Mouse (Mus musculus): ENCODE results near the gene Adamts6. TPM values are rescaled to one million over a fixed set of nuclear protein-coding genes. Genes with fewer than 3 reads are reported as not detected.

Adamts6 gene
- polyA plus RNA-seq (2015; fragmentation: Nextera tagmentation; extraction: Ambion mirVana), result 1.2 and 1.8 TPM in 2 replicates

GRCm38 (mm10) chr13:104287366-104288225, at the start of gene Adamts6:
Gene Adamts6 (plus strand): TSS chr13:104287835.
- Histone ChIP-seq H3K27ac (ENCODE audit: low read depth, low read length) (peak within 1 kb of the TSS; percentile 77), H3K9me3 (ENCODE audit: control insufficient read depth, low read length) (no peaks in the 10 kb centered on the region), H3K27me3 (replicated peaks; ENCODE audit: control insufficient read depth, insufficient read depth, low read length) (no peaks in the 10 kb centered on the region), H3K4me1 (ENCODE audit: control insufficient read depth, insufficient read depth, low read depth, low read length) (peaks cover 13% of the 10 kb centered on the region), H3K9ac (ENCODE audit: low read depth, low read length) (peak within 1 kb of the TSS; percentile 53), H3K36me3 (ENCODE audit: control insufficient read depth, insufficient read depth, low read length) (no peaks in the 10 kb centered on the region), H3K4me3 (ENCODE audit: low read length) (peak within 1 kb of the TSS; percentile 42), H3K4me2 (ENCODE audit: low read length) (peak within 1 kb of the TSS; percentile 82)
- ATAC-seq, result no peak
- WGBS, result under 1% methylated on average over 23 of the region's 23 CpGs

GRCm38 (mm10) chr13:104258997-104259396, 28.6 kb upstream of the Adamts6 start:
- H3K4me1 ChIP-seq (ENCODE audit: control insufficient read depth, insufficient read depth, low read depth, low read length), result no peaks in the 10 kb centered on the region
- no peak overlapping the region for H3K4me3 ChIP-seq (ENCODE audit: low read length)
- no peaks in the 10 kb centered on the region for H3K36me3 ChIP-seq (ENCODE audit: control insufficient read depth, insufficient read depth, low read length)
- no peaks in the 10 kb centered on the region for H3K9me3 ChIP-seq (ENCODE audit: control insufficient read depth, low read length)
- 94% methylated on average over 3 of the region's 3 CpGs for WGBS
- H3K4me2 ChIP-seq (ENCODE audit: low read length), result no peak overlapping the region
- no peak for ATAC-seq
- no peak overlapping the region for H3K9ac ChIP-seq (ENCODE audit: low read depth, low read length)
- no peaks in the 10 kb centered on the region for H3K27me3 ChIP-seq (replicated peaks; ENCODE audit: control insufficient read depth, insufficient read depth, low read length)
- no peak overlapping the region for H3K27ac ChIP-seq (ENCODE audit: low read depth, low read length)

DNA sequence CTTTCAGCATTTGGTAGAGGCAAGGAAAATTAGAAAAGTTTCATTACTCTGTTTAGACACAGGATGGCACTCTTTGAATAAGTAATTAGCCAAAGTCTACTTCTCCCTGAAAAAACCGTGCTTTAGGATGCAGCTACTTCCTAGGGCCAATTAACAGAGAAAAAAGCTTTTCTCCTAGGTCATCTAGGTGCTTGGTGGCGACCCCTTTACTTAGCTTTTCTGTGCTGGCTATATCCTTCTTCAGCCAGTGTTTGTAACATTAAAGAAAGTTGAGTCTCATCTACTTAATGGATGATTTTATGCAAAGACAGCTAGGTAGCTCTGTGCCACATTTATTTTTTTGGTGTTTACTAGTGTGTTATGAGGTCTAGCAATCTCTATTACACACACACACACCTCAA, 2.6 kb upstream of the Adamts6 start:
- Histone ChIP-seq H3K4me3 (ENCODE audit: low read length) (no peak overlapping the region), H3K4me1 (ENCODE audit: control insufficient read depth, insufficient read depth, low read depth, low read length) (peaks cover 13% of the 10 kb centered on the region)
- 1% methylated on average over 2 of the region's 2 CpGs for WGBS

GRCm38 (mm10) chr13:104285737-104286311, 1.8 kb upstream of the Adamts6 start:
- no peak for ATAC-seq
- Histone ChIP-seq H3K27me3 (replicated peaks; ENCODE audit: control insufficient read depth, insufficient read depth, low read length) (no peaks in the 10 kb centered on the region), H3K4me3 (ENCODE audit: low read length) (peak overlapping the region; percentile 42), H3K4me1 (ENCODE audit: control insufficient read depth, insufficient read depth, low read depth, low read length) (peaks cover 13% of the 10 kb centered on the region), H3K9ac (ENCODE audit: low read depth, low read length) (peak overlapping the region; percentile 57), H3K4me2 (ENCODE audit: low read length) (peak overlapping the region; percentile 82), H3K36me3 (ENCODE audit: control insufficient read depth, insufficient read depth, low read length) (no peaks in the 10 kb centered on the region), H3K27ac (ENCODE audit: low read depth, low read length) (peak overlapping the region; percentile 77), H3K9me3 (ENCODE audit: control insufficient read depth, low read length) (no peaks in the 10 kb centered on the region)
- WGBS, result under 1% methylated on average over 10 of the region's 10 CpGs

More for the DNA sequence above, 2.6 kb upstream of the Adamts6 start:
- Histone ChIP-seq H3K36me3 (ENCODE audit: control insufficient read depth, insufficient read depth, low read length) (no peaks in the 10 kb centered on the region), H3K27me3 (replicated peaks; ENCODE audit: control insufficient read depth, insufficient read depth, low read length) (no peaks in the 10 kb centered on the region), H3K4me2 (ENCODE audit: low read length) (peak overlapping the region; percentile 82), H3K9ac (ENCODE audit: low read depth, low read length) (no peak overlapping the region), H3K27ac (ENCODE audit: low read depth, low read length) (no peak overlapping the region), H3K9me3 (ENCODE audit: control insufficient read depth, low read length) (no peaks in the 10 kb centered on the region)
- peak; percentile 24; the same call in 1 of the 2 replicates for ATAC-seq

DNA sequence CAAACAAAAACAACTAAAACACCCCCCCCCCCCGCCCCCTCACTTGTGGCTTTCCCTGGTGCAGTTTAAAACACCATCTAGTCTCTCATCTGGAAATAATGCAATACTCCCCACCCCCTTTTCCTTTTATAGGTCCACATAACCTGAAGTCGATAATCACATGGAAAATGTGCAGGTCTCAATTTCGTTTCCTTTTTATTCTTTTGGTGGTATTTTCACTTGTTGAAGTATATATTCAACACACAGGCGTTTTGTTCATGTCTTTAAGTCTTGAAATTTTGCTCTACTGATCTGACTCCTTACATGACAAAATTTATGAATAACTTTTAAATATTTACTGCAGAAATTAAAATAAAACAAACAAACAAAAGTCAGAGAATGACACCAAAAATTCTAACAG, 1.3 kb upstream of the Adamts6 start:
- peak overlapping the region; percentile 82 for H3K4me2 ChIP-seq (ENCODE audit: low read length)
- peak overlapping the region; percentile 57 for H3K9ac ChIP-seq (ENCODE audit: low read depth, low read length)
- H3K36me3 ChIP-seq (ENCODE audit: control insufficient read depth, insufficient read depth, low read length), result no peaks in the 10 kb centered on the region
- H3K27me3 ChIP-seq (replicated peaks; ENCODE audit: control insufficient read depth, insufficient read depth, low read length), result no peaks in the 10 kb centered on the region
- peaks cover 13% of the 10 kb centered on the region for H3K4me1 ChIP-seq (ENCODE audit: control insufficient read depth, insufficient read depth, low read depth, low read length)
- peak overlapping the region; percentile 42 for H3K4me3 ChIP-seq (ENCODE audit: low read length)
- 3% methylated on average over 4 of the region's 4 CpGs for WGBS
- H3K27ac ChIP-seq (ENCODE audit: low read depth, low read length), result peak overlapping the region; percentile 77
- ATAC-seq, result no peak
- H3K9me3 ChIP-seq (ENCODE audit: control insufficient read depth, low read length), result no peaks in the 10 kb centered on the region

DNA sequence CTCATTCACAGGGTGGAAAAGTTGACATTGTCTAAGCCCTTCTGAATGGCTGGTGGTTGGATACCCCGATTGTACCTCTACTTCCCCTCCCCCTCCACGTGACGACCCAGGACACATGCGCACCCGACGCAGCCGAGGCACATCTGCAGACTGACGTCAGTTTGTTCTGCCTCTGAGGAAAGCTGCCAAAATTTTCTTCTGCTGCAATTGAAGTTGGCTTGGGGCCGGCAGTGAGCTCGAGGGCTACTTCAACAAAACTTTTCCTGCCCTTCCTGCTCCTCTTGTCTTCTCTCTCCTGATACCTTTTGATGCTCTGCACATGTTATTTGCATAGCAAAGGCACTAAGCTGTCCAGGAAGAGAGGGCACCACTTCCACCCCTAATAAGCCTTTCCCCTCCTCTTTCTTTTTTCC, 732 bp upstream of the Adamts6 start:
- Histone ChIP-seq H3K36me3 (ENCODE audit: control insufficient read depth, insufficient read depth, low read length) (no peaks in the 10 kb centered on the region), H3K9me3 (ENCODE audit: control insufficient read depth, low read length) (no peaks in the 10 kb centered on the region)
- WGBS, result 1% methylated on average over 10 of the region's 10 CpGs

DNA sequence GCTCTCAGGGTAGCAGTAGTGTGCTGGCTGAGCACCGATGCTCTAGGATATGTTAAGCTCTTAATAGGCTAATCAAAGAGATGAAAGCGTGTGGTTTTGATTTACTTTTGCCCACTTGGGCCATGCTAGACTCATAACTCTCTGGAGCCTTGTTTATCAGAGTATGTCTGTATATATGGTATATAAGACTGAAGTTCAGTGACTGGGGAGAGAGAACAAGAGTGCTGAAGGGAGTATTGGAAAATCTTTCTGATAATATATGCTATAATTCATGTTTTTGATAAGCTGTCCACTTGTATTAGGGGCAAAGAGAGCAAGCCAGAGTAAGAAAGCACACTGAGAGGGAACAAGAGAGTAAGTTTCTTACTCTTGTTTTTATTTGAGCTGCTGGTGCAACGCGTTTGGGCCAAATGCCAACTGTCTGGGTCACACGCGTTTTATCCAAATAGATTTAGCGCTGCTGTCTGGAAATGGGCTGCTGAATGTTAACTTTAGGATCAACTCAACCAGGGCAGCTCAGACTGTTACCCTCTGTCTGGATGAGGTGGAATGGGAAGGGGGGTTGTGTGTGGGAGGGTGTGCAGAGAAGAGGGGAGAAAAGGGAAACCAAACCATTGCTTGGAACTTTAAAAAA, 708 bp downstream of the Adamts6 start:
- Histone ChIP-seq H3K27me3 (replicated peaks; ENCODE audit: control insufficient read depth, insufficient read depth, low read length) (no peaks in the 10 kb centered on the region), H3K9me3 (ENCODE audit: control insufficient read depth, low read length) (no peaks in the 10 kb centered on the region), H3K27ac (ENCODE audit: low read depth, low read length) (peak overlapping the region; percentile 46), H3K4me3 (ENCODE audit: low read length) (peak overlapping the region; percentile 42), H3K4me1 (ENCODE audit: control insufficient read depth, insufficient read depth, low read depth, low read length) (peaks cover 13% of the 10 kb centered on the region), H3K36me3 (ENCODE audit: control insufficient read depth, insufficient read depth, low read length) (no peaks in the 10 kb centered on the region), H3K9ac (ENCODE audit: low read depth, low read length) (peak overlapping the region; percentile 50), H3K4me2 (ENCODE audit: low read length) (peak overlapping the region; percentile 82)
- ATAC-seq, result peak; percentile 52; the same call in 1 of the 2 replicates
- WGBS, result 1% methylated on average over 7 of the region's 7 CpGs

More for the DNA sequence above, 732 bp upstream of the Adamts6 start:
- peak; percentile 96 for ATAC-seq
- peak overlapping the region; percentile 82 for H3K4me2 ChIP-seq (ENCODE audit: low read length)
- peaks cover 13% of the 10 kb centered on the region for H3K4me1 ChIP-seq (ENCODE audit: control insufficient read depth, insufficient read depth, low read depth, low read length)
- peak overlapping the region; percentile 53 for H3K9ac ChIP-seq (ENCODE audit: low read depth, low read length)
- H3K4me3 ChIP-seq (ENCODE audit: low read length), result peak overlapping the region; percentile 42
- no peaks in the 10 kb centered on the region for H3K27me3 ChIP-seq (replicated peaks; ENCODE audit: control insufficient read depth, insufficient read depth, low read length)
- peak overlapping the region; percentile 77 for H3K27ac ChIP-seq (ENCODE audit: low read depth, low read length)

DNA sequence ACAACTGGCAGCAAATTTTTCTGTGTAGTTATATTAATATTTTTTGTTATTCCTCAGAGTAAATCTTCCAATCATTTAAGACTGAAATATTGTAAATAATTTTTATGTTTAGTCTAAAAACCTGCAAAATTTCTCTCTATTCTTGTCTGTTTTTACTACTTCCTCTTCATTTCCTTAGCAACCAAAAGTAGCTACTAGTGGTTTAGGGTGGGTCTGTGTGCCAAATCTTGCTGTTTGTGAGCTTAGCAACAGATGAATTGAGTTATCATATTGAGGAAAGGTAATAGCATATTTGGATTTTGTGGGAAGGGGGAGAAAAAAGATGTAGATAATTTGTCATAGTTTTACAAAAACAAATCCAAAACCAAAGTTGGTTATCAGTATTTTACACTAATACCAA, 1.5 kb downstream of the Adamts6 start:
- Histone ChIP-seq H3K9me3 (ENCODE audit: control insufficient read depth, low read length) (no peaks in the 10 kb centered on the region), H3K4me3 (ENCODE audit: low read length) (no peak overlapping the region), H3K4me2 (ENCODE audit: low read length) (peak overlapping the region; percentile 28; the same call in 1 of the 2 replicates), H3K9ac (ENCODE audit: low read depth, low read length) (no peak overlapping the region), H3K36me3 (ENCODE audit: control insufficient read depth, insufficient read depth, low read length) (no peaks in the 10 kb centered on the region), H3K27ac (ENCODE audit: low read depth, low read length) (no peak overlapping the region), H3K27me3 (replicated peaks; ENCODE audit: control insufficient read depth, insufficient read depth, low read length) (no peaks in the 10 kb centered on the region), H3K4me1 (ENCODE audit: control insufficient read depth, insufficient read depth, low read depth, low read length) (peaks cover 13% of the 10 kb centered on the region)
- ATAC-seq, result no peak

DNA sequence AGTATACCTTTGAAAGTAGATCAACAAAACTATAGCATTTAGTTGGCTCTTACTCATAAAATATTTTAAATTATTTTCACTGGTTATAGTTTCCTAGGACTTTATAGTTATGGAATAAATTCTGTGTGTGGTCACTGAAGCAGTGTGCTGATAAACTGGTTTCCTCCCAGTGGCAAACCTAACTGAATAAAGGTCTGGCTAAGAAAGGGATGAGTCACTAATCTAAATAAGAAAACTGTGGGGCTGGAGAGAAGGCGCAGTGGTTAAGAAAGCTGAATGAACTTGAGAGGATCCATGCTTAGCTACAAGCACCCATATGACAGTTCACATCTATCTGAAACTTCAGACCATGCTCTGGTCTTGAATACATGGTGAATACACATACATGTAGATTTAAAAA, 7.8 kb downstream of the Adamts6 start:
- ATAC-seq, result no peak
- no peaks in the 10 kb centered on the region for H3K36me3 ChIP-seq (ENCODE audit: control insufficient read depth, insufficient read depth, low read length)
- no peaks in the 10 kb centered on the region for H3K4me1 ChIP-seq (ENCODE audit: control insufficient read depth, insufficient read depth, low read depth, low read length)
- no peak overlapping the region for H3K4me3 ChIP-seq (ENCODE audit: low read length)
- H3K27me3 ChIP-seq (replicated peaks; ENCODE audit: control insufficient read depth, insufficient read depth, low read length), result no peaks in the 10 kb centered on the region
- 93% methylated on average over 1 of the region's 1 CpGs for WGBS
- no peaks in the 10 kb centered on the region for H3K9me3 ChIP-seq (ENCODE audit: control insufficient read depth, low read length)
- no peak overlapping the region for H3K9ac ChIP-seq (ENCODE audit: low read depth, low read length)
- H3K27ac ChIP-seq (ENCODE audit: low read depth, low read length), result no peak overlapping the region
- no peak overlapping the region for H3K4me2 ChIP-seq (ENCODE audit: low read length)
